Mouse (Mus musculus) CH12.LX (cell line): ENCODE results near the gene Creb5. TPM values are rescaled to one million over a fixed set of nuclear protein-coding genes. Genes with fewer than 3 reads are reported as not detected.

Source experiments
- DNase-seq: peaks from one replicate; pipeline ENCODE4 v3.0.0-alpha.2; 2013; ENCODE audit errors: extremely low read depth
- H3K27ac ChIP-seq: 2 replicates; pipeline ENCODE4 v1.5.1; 2012; ENCODE audit warnings: low read depth, mild to moderate bottlenecking, control low read depth, moderate library complexity; ENCODE audit not compliant: insufficient read depth
- H3K27me3 ChIP-seq: replicated peaks from 2 replicates; pipeline ENCODE3; 2012; ENCODE audit warnings: inconsistent platforms
- H3K36me3 ChIP-seq, 2 experiments: replicated peaks in 1 of 2; 2 replicates each; pipeline versions ENCODE3 to v1.6.1; 2012; ENCODE audit warnings: inconsistent platforms in 1 of 2, low read length in 1 of 2, mild to moderate bottlenecking in 1 of 2, mixed read lengths in 1 of 2, moderate library complexity in 1 of 2; ENCODE audit not compliant: control insufficient read depth in 1 of 2, insufficient read depth in 1 of 2
- H3K4me1 ChIP-seq, 2 experiments: 2 replicates each; pipeline ENCODE4 v1.6.1; 2012; ENCODE audit warnings: inconsistent platforms in 1 of 2, moderate library complexity in 1 of 2; ENCODE audit not compliant: insufficient read depth in 2 of 2, control insufficient read depth in 1 of 2
- H3K4me2 ChIP-seq: 2 replicates; pipeline ENCODE4 v1.6.1; 2012; ENCODE audit warnings: low read depth, mild to moderate bottlenecking, control low read depth; ENCODE audit not compliant: poor library complexity, insufficient read depth, severe bottlenecking
- H3K4me3 ChIP-seq, 3 experiments: fragments of 150-350 bp in 1 of 3; sonication (generic) in 1 of 3; replicated peaks in 1 of 3; 2 replicates each; pipeline versions ENCODE3 to v1.5.1; 2011 to 2012; ENCODE audit warnings: low read depth in 2 of 3, low read length in 2 of 3, mild to moderate bottlenecking in 2 of 3, moderate library complexity in 2 of 3, control low read depth in 1 of 3, improper control_type of control experiment in 1 of 3, inconsistent platforms in 1 of 3, mixed read lengths in 1 of 3; ENCODE audit not compliant: poor library complexity in 1 of 3
- H3K79me2 ChIP-seq: replicated peaks from 2 replicates; pipeline ENCODE4 v1.6.1; 2012; ENCODE audit warnings: mild to moderate bottlenecking, moderate library complexity; ENCODE audit not compliant: control insufficient read depth, poor library complexity, insufficient read depth, severe bottlenecking; ENCODE audit errors: extremely low read depth
- H3K9ac ChIP-seq: 2 replicates; pipeline ENCODE4 v1.6.1; 2012; ENCODE audit warnings: low read depth, mild to moderate bottlenecking, control low read depth, moderate library complexity; ENCODE audit not compliant: insufficient read depth
- H3K9me3 ChIP-seq: replicated peaks from 2 replicates; pipeline ENCODE3; 2012; ENCODE audit warnings: low read length, inconsistent platforms, mixed read lengths
- BHLHE40 ChIP-seq: IDR thresholded peaks from 2 replicates; pipeline ENCODE4 v1.6.1; 2011; ENCODE audit warnings: mild to moderate bottlenecking, low read depth, low read length, improper control_type of control experiment
- CTCF ChIP-seq, 2 experiments: IDR thresholded peaks in 1 of 2; conservative IDR thresholded peaks in 1 of 2; 2 replicates each; pipeline ENCODE4 v1.5.1; 2011 to 2012; ENCODE audit warnings: low read depth in 2 of 2, low read length in 2 of 2, improper control_type of control experiment in 1 of 2, inconsistent platforms in 1 of 2, mild to moderate bottlenecking in 1 of 2, moderate library complexity in 1 of 2
- ELF1 ChIP-seq: IDR thresholded peaks from 2 replicates; pipeline ENCODE4 v1.6.1; 2014; ENCODE audit warnings: low read depth, mild to moderate bottlenecking, inconsistent platforms, low read length, improper control_type of control experiment
- EP300 ChIP-seq: IDR thresholded peaks from 2 replicates; pipeline ENCODE4 v1.6.1; 2011; ENCODE audit warnings: low read length, improper control_type of control experiment
- ETS1 ChIP-seq: conservative IDR thresholded peaks from 2 replicates; pipeline ENCODE4 v1.6.1; 2012; ENCODE audit warnings: low read depth, mild to moderate bottlenecking, inconsistent platforms, low read length, improper control_type of control experiment, moderate library complexity
- GABPA ChIP-seq: IDR thresholded peaks from 2 replicates; pipeline ENCODE4 v1.6.1; 2012; ENCODE audit warnings: low read depth, low read length, improper control_type of control experiment, inconsistent platforms; ENCODE audit not compliant: insufficient replicate concordance
- HCFC1 ChIP-seq: IDR thresholded peaks from 2 replicates; pipeline ENCODE4 v1.6.1; 2012; ENCODE audit warnings: low read depth, mild to moderate bottlenecking, inconsistent platforms, low read length, improper control_type of control experiment
- KAT2A ChIP-seq: IDR thresholded peaks from 2 replicates; pipeline ENCODE4 v1.6.1; 2012; ENCODE audit warnings: low read length, improper control_type of control experiment, inconsistent platforms; ENCODE audit not compliant: insufficient replicate concordance
- MAFK ChIP-seq: IDR thresholded peaks from 2 replicates; pipeline ENCODE4 v1.6.1; 2011; ENCODE audit warnings: low read length, improper control_type of control experiment; ENCODE audit not compliant: insufficient replicate concordance
- MXI1 ChIP-seq: IDR thresholded peaks from 2 replicates; pipeline ENCODE4 v1.6.1; 2011; ENCODE audit warnings: mild to moderate bottlenecking, low read depth, low read length, improper control_type of control experiment
- MYC ChIP-seq: IDR thresholded peaks from 2 replicates; pipeline ENCODE4 v1.6.1; 2011; ENCODE audit warnings: low read depth, mild to moderate bottlenecking, improper control_type of control experiment, low read length
- NELFE ChIP-seq: IDR thresholded peaks from 2 replicates; pipeline ENCODE4 v1.6.1; 2011; ENCODE audit warnings: low read depth, low read length, improper control_type of control experiment
- NRF1 ChIP-seq: IDR thresholded peaks from 2 replicates; pipeline ENCODE4 v1.6.1; 2014; ENCODE audit warnings: low read depth, mild to moderate bottlenecking, inconsistent platforms, low read length, improper control_type of control experiment, moderate library complexity
- RCOR1 ChIP-seq: conservative IDR thresholded peaks from 2 replicates; pipeline ENCODE4 v1.6.1; 2012; ENCODE audit warnings: low read depth, mild to moderate bottlenecking, inconsistent platforms, low read length, improper control_type of control experiment
- SIN3A ChIP-seq: IDR thresholded peaks from 2 replicates; pipeline ENCODE4 v1.6.1; 2012; ENCODE audit warnings: low read length, improper control_type of control experiment, inconsistent platforms
- SMC3 ChIP-seq: IDR thresholded peaks from 2 replicates; pipeline ENCODE4 v1.6.1; 2011; ENCODE audit warnings: low read depth, low read length, improper control_type of control experiment
- UBTF ChIP-seq: IDR thresholded peaks from 2 replicates; pipeline ENCODE4 v1.6.1; 2012; ENCODE audit warnings: low read depth, mild to moderate bottlenecking, inconsistent platforms, low read length, improper control_type of control experiment, moderate library complexity
- USF1 ChIP-seq: IDR thresholded peaks from 2 replicates; pipeline ENCODE4 v1.6.1; 2014; ENCODE audit warnings: low read depth, mild to moderate bottlenecking, inconsistent platforms, low read length, improper control_type of control experiment
- USF2 ChIP-seq: conservative IDR thresholded peaks from 2 replicates; pipeline ENCODE4 v1.6.1; 2011; ENCODE audit warnings: low read depth, low read length, improper control_type of control experiment
- ZKSCAN1 ChIP-seq: IDR thresholded peaks from 2 replicates; pipeline ENCODE4 v1.6.1; 2012; ENCODE audit warnings: low read depth, inconsistent platforms, low read length, improper control_type of control experiment, borderline replicate concordance
- ZMIZ1 ChIP-seq: IDR thresholded peaks from 2 replicates; pipeline ENCODE4 v1.6.1; 2012; ENCODE audit warnings: low read depth, mild to moderate bottlenecking, inconsistent platforms, low read length, improper control_type of control experiment
- ZNF384 ChIP-seq: IDR thresholded peaks from 2 replicates; pipeline ENCODE4 v1.6.1; 2012; ENCODE audit warnings: low read depth, low read length, improper control_type of control experiment, inconsistent platforms
- dilution Hi-C: fragments of 300-500 bp; cut with MboI; formaldehyde crosslinking; loops from 2 replicates; pipeline ENCODE4 v1.14.3; 2020; ENCODE audit warnings: low sequenced_read_pairs; ENCODE audit not compliant: extremely low pct_unique_long_range_greater_than_20kb, extremely low pct_ligation_motif_present
- in situ Hi-C: fragments of 300-500 bp; cut with MboI; formaldehyde crosslinking; loops from 3 replicates; pipeline ENCODE4 v1.14.3; 2019; ENCODE audit warnings: low sequenced_read_pairs, low pct_ligation_motif_present, low pct_unique_long_range_greater_than_20kb, mixed read lengths
- polyA plus RNA-seq: library from polyadenylated mRNA; unstranded; fragments of >175 nt; gene quantifications from 2 replicates; pipeline ENCODE4 v1.2.1, GENCODE M21; 2012; ENCODE audit warnings: low read depth; ENCODE audit not compliant: insufficient read length
- total RNA-seq, 2 experiments: library from RNA; depleted of rRNA; stranded (reverse); fragments of 300-350 nt in 1 of 2; fragments of >200 nt in 1 of 2; gene quantifications; 2 replicates each; pipeline ENCODE4 v1.2.3; 2012 to 2014

Creb5 gene
- total and polyA plus RNA-seq, 3 experiments = 0.68 to 2.1 (median 0.86) TPM

DNA sequence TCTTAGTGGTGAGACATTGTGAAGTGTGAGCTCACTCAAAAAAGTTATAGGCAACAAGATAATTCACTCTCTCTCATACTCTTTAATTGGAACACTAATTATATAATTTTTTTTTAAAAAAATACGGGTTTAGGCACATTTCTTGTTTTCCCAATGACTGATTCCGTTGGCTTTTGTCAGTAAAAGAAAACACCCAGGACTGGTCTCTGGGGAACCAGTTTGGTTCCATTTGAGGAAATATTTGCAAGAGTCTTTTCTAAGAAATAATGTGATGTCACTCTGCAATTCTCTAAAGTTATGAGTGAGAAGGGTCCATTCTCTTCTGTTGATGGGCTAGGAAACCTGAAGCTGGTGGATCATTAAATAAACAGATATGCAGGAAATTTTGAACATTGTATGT is 309.3 kb downstream of the Creb5 start:
- TF ChIP-seq MAFK (no peak), ETS1 (peak; percentile 27; the same call in 1 of the 2 replicates), ELF1 (no peak), ZNF384 (0 out of 2 replicates have a peak, but pooled peaks have one; percentile 26), USF2 (no peak), ZMIZ1 (no peak), MXI1 (no peak), NELFE (no peak)
- TF ChIP-seq, all 38 proteins: peak for 2
- DNase-seq = no peak
- no peaks in the 10 kb centered on the region for H3K27me3 ChIP-seq

DNA sequence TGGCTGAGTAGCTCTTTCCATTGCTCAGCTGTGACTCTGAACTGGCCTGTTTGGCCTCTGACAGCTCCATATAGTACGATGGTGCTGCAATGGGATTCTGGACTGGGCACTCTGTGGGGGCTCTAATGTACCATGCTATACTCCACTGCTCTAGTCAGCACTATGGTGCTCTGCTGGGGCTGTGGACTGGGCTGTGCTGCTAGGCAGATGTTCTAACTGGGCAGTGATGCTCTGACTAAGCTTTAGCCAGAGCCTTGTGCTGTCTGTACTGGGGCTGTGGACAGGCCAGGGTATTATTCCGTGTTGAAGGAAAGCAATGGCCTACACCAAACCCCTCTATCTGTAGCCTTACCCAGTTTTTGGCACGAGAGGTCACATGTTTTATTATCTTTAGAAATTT is 316.0 kb downstream of the Creb5 start:
- Histone ChIP-seq H3K36me3 (no peaks in the 10 kb centered on the region), H3K4me1 (peaks cover 2 to 3% of the 10 kb centered on the region in 2 experiments; a peak in 1 of 4 replicates), H3K79me2 (no peaks in the 10 kb centered on the region), H3K27ac (no peak overlapping the region), H3K9me3 (peaks cover 4% of the 10 kb centered on the region), H3K4me2 (no peak overlapping the region), H3K4me3 (no peak overlapping the region), H3K27me3 (no peaks in the 10 kb centered on the region), H3K9ac (no peak overlapping the region)
- no peak for DNase-seq
- TF ChIP-seq SMC3 (no peak), MYC (no peak), USF1 (no peak), ZKSCAN1 (no peak), ETS1 (no peak), MAFK (no peak), CTCF (conservative IDR thresholded peaks at IDR 0.05 in 1 of 2, IDR thresholded peaks at IDR 0.05 in 1 of 2; ENCODE audit: low read depth in 2 of 2, low read length in 2 of 2) (no peak), UBTF (no peak), BHLHE40 (no peak), GABPA (no peak), EP300 (no peak), ZMIZ1 (no peak), HCFC1 (no peak), KAT2A (no peak), SIN3A (no peak), USF2 (no peak), NRF1 (no peak), RCOR1 (no peak)
- in situ Hi-C loops (no loop called here), dilution Hi-C loops (no loop called here)

More for the DNA sequence above, 309.3 kb downstream of the Creb5 start:
- dilution Hi-C loops = no loop called here
- Histone ChIP-seq H3K4me1 (peaks cover 11 to 15% of the 10 kb centered on the region in 2 experiments; a peak in 3 of 4 replicates), H3K9ac (no peak overlapping the region), H3K27ac (no peak overlapping the region), H3K4me3 (no peak overlapping the region), H3K36me3 (no peaks in the 10 kb centered on the region), H3K4me2 (no peak overlapping the region), H3K79me2 (no peaks in the 10 kb centered on the region), H3K9me3 (no peaks in the 10 kb centered on the region)
- in situ Hi-C loops = no loop called here
